Mouse (Mus musculus): ENCODE measurements around the gene Rex1bd. TPM values are rescaled to one million over a fixed set of nuclear protein-coding genes. Genes with fewer than 3 reads are reported as not detected.
A peak's percentile ranks its signal among the peaks of the same experiment; 100 is the strongest.

Gene Rex1bd
- total RNA-seq, 2 experiments from 2014 or later, result 105 TPM

DNA sequence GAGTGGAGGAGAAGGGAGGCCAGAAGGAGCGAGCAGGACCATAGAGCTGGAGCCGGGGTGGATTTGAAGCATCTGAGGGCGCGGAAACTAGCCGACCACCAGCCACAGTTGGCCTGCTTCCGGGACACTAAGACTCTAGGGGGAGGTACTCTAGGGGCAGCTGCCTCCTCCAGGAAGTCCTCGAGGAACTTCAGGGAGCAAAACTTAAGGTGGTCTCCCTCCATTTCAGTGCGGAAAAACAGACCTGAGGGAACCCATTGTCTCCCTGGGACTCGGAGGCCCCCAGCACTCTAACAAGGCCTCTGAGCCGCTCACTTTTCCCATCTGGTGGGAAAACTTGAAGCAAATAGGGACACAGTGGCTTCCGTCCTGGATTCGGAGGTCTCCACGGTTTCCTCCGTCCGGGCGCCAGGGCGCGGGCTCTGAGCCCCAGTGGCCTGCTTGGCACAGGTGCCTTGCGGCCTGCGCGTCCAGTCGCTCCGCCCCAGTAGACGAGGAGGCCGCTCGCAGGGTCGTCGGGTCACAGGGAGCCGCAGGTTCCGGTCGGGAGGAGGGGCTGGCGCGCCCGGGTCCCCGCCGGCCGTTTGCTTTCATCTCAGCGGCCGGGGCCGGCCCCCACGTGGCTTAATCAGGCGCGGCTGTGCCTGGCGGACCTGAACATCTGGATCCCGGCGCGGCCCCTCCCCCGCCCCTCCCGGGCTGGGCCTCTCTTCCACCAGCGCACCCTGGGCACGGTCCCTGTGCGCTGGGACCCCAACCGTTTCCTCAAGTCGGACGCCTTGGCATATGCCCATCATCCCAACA lies 18.4 kb downstream of the Rex1bd start:
- DNase-seq, result no peak
- intact Hi-C loops (cut with DNase I), result no loop called here

DNA sequence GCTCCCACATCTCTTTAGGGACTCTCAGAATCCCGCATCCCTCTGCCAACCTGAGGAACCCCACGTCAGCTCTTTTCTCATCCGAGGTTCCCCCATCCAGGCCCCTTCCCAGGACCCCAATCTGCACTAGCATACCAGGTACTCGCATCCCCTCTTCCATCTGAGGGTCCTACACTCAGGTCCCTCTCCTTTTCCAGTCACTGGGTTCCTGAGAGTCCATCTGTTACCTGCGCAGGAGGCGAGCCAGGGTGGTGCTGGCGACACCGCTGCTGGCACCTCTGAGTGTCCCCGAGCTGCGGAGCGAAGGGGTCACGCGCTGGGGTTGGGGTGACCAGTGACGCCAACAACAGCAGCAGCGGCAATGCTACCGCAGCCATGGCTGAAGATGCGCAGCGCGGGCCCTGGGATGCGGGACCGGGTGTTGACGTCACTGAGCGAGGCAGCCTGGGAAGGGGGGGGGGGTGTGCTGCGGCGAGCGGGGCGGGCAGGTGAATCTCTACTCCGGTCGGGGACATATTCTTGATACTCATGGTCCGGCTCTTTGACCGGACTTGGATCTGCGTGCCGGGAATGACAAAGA lies 19.5 kb downstream of the Rex1bd start, which contains the start of gene Tmem59l:
TSS of gene Tmem59l (minus strand) at position 418 of the 580 bp plus-strand sequence.
- no peak for DNase-seq
- intact Hi-C loops (cut with DNase I), result no loop called here

- intact Hi-C loops (cut with DNase I), result no loop called here
- DNase-seq, result no peak
These were observed 20.3 kb downstream of the Rex1bd start for GRCm38 (mm10) chr8:70486191-70486681.

DNA sequence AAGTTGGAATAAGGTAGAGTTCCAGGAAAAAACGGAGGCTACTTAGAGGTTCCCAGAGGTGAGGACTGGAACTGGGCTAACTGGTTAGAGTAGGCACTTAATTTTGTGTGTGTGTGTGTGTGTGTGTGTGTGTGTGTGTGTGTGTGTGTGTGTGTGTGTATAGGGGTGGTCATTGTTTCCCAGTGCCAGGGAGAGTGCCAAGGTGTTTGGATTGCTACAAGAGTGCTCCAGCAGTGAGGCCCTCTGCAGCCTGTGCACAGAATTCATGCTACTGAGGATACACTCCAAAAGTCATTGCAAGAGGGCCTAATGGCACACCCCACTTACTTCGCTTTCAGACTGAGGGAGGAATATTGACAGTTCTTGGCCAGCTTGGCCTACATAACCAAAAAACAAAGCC lies 23.6 kb downstream of the Rex1bd start:
- intact Hi-C loops (cut with DNase I), result no loop called here
- DNase-seq, result no peak

GRCm38 (mm10) chr8:70481908-70482307 lies 24.6 kb downstream of the Rex1bd start:
- intact Hi-C loops (cut with DNase I), result no loop called here
- DNase-seq, result no peak

- DNase-seq, result no peak
- intact Hi-C loops (cut with DNase I), result no loop called here
These were observed 29.1 kb downstream of the Rex1bd start for GRCm38 (mm10) chr8:70477269-70477982.

GRCm38 (mm10) chr8:70476333-70477268 lies 30.0 kb downstream of the Rex1bd start, which contains the start of gene Klhl26:
Gene Klhl26, minus strand, starts transcription at chr8:70476968.
- intact Hi-C loops (cut with DNase I), result no loop called here
- peak; percentile 92 to 95 for DNase-seq

DNA sequence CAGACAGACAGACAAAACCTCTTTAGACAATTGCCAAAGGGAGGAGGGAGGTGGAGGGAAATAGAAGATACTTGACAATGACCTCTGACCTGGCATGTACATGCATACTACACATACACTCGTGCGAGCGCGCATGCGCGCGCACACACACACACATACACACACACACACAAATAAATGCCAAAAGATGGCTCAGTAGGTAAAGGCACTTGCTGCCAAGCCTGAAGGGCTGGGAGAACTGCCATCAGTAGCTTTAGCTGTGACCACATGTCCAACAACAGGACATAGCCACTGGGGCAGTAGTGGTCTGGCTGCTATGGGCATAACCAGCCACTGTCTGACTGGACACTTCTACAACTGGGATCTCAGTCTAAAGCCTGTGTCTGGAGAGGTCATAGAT lies 34.7 kb downstream of the Rex1bd start:
- intact Hi-C loops (cut with DNase I), result no loop called here
- DNase-seq, result no peak

- intact Hi-C loops (cut with DNase I), result loop anchor here (5.0 kb wide), 1 partner anchor 32 kb away; no protein-coding TSS in a partner anchor
- DNase-seq, result no peak
These were observed 36.6 kb downstream of the Rex1bd start for GRCm38 (mm10) chr8:70469938-70470337.

GRCm38 (mm10) chr8:70469295-70469916 lies 37.1 kb downstream of the Rex1bd start:
- no peak for DNase-seq
- intact Hi-C loops (cut with DNase I), result loop anchor here (5.0 kb wide), 1 partner anchor 33 kb away; no protein-coding TSS in a partner anchor

GRCm38 (mm10) chr8:70468733-70469132 lies 37.8 kb downstream of the Rex1bd start:
- intact Hi-C loops (cut with DNase I), result loop anchor here (5.0 kb wide), 1 partner anchor 34 kb away; no protein-coding TSS in a partner anchor
- DNase-seq, result no peak

DNA sequence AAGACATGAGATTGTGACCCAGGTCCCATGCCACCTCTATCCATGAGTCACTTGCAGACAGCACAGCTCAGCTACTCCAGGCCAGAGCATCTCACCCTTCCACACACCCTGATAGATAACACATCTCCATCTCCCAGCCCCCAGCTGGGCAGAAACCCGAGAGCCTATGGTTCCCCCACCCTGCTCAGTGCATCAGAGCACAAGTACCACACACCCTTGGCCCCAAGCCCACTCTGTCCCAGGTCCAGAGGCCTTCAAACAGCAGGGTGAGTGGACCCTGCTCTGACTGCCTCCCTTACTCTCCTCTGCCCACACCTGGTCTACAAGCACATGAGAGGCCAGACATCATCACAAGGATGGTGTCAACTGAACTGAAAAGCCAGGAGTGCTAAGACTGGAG lies 38.6 kb downstream of the Rex1bd start:
- intact Hi-C loops (cut with DNase I), result loop anchor here (5.0 kb wide), 1 partner anchor 34 kb away; no protein-coding TSS in a partner anchor
- DNase-seq, result no peak

DNA sequence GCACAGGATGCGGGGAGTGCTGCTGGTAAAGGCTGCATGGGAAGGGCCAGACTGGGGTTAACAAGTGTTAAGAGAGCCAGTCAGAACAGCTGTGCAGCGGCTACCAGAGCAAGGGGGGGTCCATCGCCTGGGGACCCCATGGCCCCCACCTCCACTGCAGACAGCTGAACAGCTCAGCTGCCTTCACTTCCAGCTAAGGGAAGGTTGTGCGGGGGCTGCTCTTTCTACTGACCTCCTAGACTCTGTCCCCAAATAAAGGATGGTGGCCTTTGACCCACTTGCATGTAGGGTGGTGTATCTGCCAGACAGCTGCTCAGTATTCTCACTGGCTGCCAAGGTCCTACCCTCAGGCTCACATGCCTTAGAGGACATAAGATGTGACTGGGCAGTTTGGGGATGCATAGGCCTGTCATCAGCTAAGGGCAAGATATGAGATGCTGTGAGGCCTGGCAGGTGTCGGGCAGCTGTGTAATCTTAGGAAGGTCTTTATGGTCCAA lies 39.3 kb downstream of the Rex1bd start:
- no peak for DNase-seq
- intact Hi-C loops (cut with DNase I), result loop anchor here (5.0 kb wide), 1 partner anchor 35 kb away; no protein-coding TSS in a partner anchor

- peak; percentile 68 to 70 for DNase-seq
- intact Hi-C loops (cut with DNase I), result loop anchor here (5.0 kb wide), 1 partner anchor 36 kb away; no protein-coding TSS in a partner anchor
These were observed 39.8 kb downstream of the Rex1bd start for GRCm38 (mm10) chr8:70466771-70467170.

DNA sequence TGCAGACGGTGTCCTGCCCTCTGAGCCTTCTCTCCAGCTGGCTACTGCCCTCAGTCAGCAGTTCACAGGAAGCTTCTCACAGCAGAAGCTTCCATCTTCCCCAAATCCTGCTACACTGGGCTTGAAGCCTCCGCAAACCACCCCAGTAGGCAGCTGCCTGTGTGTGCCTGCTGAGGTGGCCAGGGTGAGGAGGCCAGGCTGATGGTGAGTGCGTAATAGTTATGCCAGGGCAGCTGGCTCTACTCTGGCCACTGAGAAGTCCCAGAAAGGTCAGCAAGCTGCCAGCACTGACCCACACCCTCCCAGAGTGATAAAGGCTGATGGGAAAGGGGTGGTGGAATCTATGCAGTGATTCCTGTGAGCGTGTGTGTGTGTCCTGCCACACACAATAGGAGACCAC lies 40.2 kb downstream of the Rex1bd start:
- no peak for DNase-seq
- intact Hi-C loops (cut with DNase I), result loop anchor here (5.0 kb wide), 1 partner anchor 36 kb away; no protein-coding TSS in a partner anchor

- intact Hi-C loops (cut with DNase I), result loop anchor here (5.0 kb wide), 1 partner anchor 37 kb away; no protein-coding TSS in a partner anchor
These were observed 40.9 kb downstream of the Rex1bd start for GRCm38 (mm10) chr8:70465701-70466100.

GRCm38 (mm10) chr8:70464162-70464561 lies 42.4 kb downstream of the Rex1bd start:
- DNase-seq, result no peak
- intact Hi-C loops (cut with DNase I), result no loop called here

More at GRCm38 (mm10) chr8:70465701-70466100, 40.9 kb downstream of the Rex1bd start:
- DNase-seq, result no peak

DNA sequence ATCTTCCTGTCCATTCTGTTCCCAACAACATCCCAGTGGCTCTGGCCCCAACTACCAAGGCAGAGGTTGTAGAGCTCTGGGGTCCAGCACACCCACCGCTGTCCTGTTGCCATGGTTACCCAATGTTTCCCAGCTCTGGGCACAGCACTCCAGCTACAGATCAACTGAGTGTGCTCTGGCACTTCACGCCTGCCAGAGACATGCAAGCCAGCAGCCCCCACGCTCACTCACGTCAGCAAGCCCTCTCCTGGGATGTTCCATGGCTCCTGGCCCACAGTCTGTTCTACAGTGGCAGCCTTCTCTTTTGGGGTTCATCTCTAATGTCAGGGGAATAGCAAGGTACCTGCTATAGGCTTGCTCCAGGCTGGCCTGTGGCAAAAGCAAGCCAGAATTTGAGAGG lies 43.2 kb downstream of the Rex1bd start:
- intact Hi-C loops (cut with DNase I), result no loop called here
- no peak for DNase-seq

DNA sequence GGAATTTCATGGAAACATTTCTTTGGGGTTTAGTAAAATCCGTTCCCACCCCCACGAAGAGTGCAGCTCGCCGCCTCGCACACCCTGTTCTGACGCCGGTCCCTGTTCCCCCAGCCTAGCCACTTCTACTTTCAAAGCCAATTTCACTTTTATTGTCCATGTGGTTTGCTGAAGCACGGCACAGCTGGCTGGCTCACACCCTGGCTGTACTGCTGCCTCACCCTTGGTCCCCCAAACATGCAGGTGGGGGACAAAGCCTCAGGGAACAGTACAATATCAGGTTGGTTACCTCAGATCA lies 44.1 kb downstream of the Rex1bd start:
- intact Hi-C loops (cut with DNase I), result no loop called here
- DNase-seq, result no peak

Data from heart, postnatal 14 days (tissue).